Mouse (Mus musculus) ES-Bruce4 (cell line): ENCODE measurements around the gene Abraxas1.

Experiments
- CTCF ChIP-seq: IDR thresholded peaks from one replicate; pipeline ENCODE4 v1.8.1; 2011; ENCODE audit warnings: low read depth, low read length
- EP300 ChIP-seq: IDR thresholded peaks from 2 replicates; pipeline ENCODE4 v1.6.1; 2011; ENCODE audit warnings: low read depth, low read length; ENCODE audit not compliant: insufficient read depth
- POLR2A ChIP-seq: IDR thresholded peaks from one replicate; pipeline ENCODE4 v1.8.1; 2011; ENCODE audit warnings: low read length; ENCODE audit not compliant: insufficient read depth

DNA sequence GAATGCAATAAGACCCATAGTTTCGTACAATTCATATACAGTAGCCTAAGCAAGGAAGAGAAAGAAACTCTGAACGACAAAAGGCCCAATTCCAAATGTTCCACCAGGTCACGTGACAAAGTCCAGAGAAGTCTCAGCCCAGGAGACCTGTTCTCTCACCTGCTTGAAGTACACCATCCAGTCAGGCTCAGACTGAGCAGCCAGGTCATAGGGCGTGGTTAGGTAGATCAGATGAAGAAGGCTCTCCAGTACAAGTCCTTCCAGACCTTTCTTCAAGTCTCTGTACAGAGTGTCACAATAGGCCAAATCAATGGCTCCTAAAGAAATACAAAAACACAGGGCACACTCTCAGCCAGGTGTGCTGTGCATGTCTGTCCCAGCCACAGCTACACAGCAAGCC lies 49.2 kb downstream of the Abraxas1 start:
- no peak for TF ChIP-seq CTCF
- TF ChIP-seq POLR2A: no peak
- no peak for TF ChIP-seq EP300
